16 mouse cellular contexts compared by ENCODE assay signal in genomic region chr19:57939166-57939565, GRCm38 (mm10).
"Had no signal": no experiment of that assay in that cellular context is flagged by ENCODE, and none has a peak within 500 bp of the region (broad histone marks: within the 10 kb centered on the region; RNA-seq: fewer than 3 reads in every experiment).

No protein-coding gene starts in this region.

- H3K4me2 ChIP-seq: intestine, embryonic 15.5 days; kidney, embryonic 15.5 days; liver, embryonic 11.5 days; liver, embryonic 15.5 days; midbrain, embryonic 11.5 days; midbrain, embryonic 15.5 days; neural tube, embryonic 12.5 days had no signal

- DNase-seq: kidney, adult 18-20 months; kidney, postnatal 25 days; retina, postnatal 1 day; right cerebral cortex, postnatal 14 days; thymus, postnatal 36 days had no signal

- ATAC-seq: hindbrain, embryonic 16.5 days; intestine, embryonic 15.5 days; midbrain, embryonic 15.5 days had no signal

- H3K4me1 ChIP-seq: intestine, embryonic 15.5 days; kidney, embryonic 15.5 days; liver, embryonic 15.5 days; megakaryocyte, embryonic 14.5 days had no signal

- H3K27me3 ChIP-seq: intestine, embryonic 15.5 days; kidney, embryonic 15.5 days; liver, embryonic 15.5 days; midbrain, embryonic 15.5 days; neural tube, embryonic 12.5 days had no signal

- H3K9me3 ChIP-seq: intestine, embryonic 15.5 days; kidney, embryonic 15.5 days; limb, embryonic 10.5 days; liver, embryonic 15.5 days; midbrain, embryonic 15.5 days; neural tube, embryonic 12.5 days had no signal

- H3K36me3 ChIP-seq: intestine, embryonic 15.5 days; limb, embryonic 10.5 days; liver, embryonic 15.5 days; midbrain, embryonic 15.5 days; neural tube, embryonic 12.5 days had no signal

- H3K27ac ChIP-seq: intestine, embryonic 15.5 days; kidney, embryonic 15.5 days; limb, embryonic 10.5 days; liver, embryonic 15.5 days; macrophage; midbrain, embryonic 15.5 days; neural tube, embryonic 12.5 days had no signal

- H3K4me3 ChIP-seq: intestine, embryonic 15.5 days; kidney, embryonic 15.5 days; limb, embryonic 10.5 days; liver, embryonic 15.5 days; megakaryocyte, embryonic 14.5 days; midbrain, embryonic 15.5 days; neural tube, embryonic 12.5 days had no signal

- H3K9ac ChIP-seq: intestine, embryonic 15.5 days; kidney, embryonic 15.5 days; liver, embryonic 15.5 days; midbrain, embryonic 15.5 days; neural tube, embryonic 12.5 days had no signal
